Mouse (Mus musculus): ENCODE measurements at regions not wholly inside any gene's neighbourhood (a gene's known extent, or its start where the extent isn't known, plus 50 kb on each side); places are given as distances from the start of the nearest gene placed in this dataset.

- Histone ChIP-seq H3K9ac (ENCODE audit: low read depth, low read length, severe bottlenecking) (no peak overlapping the region), H3K27ac (replicated peaks; ENCODE audit: low read depth, low read length) (no peak overlapping the region), H3K4me3 (replicated peaks; ENCODE audit: low read length) (no peak overlapping the region), H3K27me3 (ENCODE audit: control insufficient read depth, insufficient read depth, low read length) (no peaks in the 10 kb centered on the region), H3K4me2 (replicated peaks; ENCODE audit: low read depth, low read length, severe bottlenecking) (no peak overlapping the region), H3K36me3 (ENCODE audit: control insufficient read depth, insufficient read depth, low read length) (no peaks in the 10 kb centered on the region), H3K4me1 (ENCODE audit: control insufficient read depth, insufficient read depth, low read length) (no peaks in the 10 kb centered on the region), H3K9me3 (ENCODE audit: control insufficient read depth, low read length) (no peaks in the 10 kb centered on the region)
- no peak for ATAC-seq (ENCODE audit: low FRiP score, low read depth)
- 90% methylated on average over 9 of the region's 9 CpGs for WGBS
- DNase-seq (ENCODE audit: low spot score) = no peak
- no peak for TF ChIP-seq POLR2A (IDR thresholded peaks at IDR 0.05; ENCODE audit: borderline replicate concordance, extremely low read depth, insufficient read depth, insufficient read length)
These were observed 134.6 kb upstream of the Thbs1 start for GRCm38 (mm10) chr2:117977033-117977432.

DNA sequence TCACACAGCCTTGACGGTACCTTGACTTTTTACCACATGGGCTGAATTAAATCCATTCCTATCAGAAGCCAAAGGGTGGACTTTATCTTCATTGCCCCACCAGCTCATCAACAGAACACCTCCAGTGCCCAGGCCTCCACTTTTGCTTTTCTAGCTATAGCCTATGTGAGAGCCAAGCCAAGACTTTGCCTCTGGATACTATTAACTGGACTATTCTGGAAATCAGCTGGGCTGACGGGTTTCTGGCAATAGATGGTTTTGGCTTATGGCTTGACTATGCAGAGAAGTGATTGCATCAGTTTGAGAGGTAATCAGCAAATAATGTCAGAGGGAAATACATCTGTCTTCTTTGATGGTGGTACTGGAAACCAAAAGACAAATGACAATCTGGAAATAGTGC is 130.8 kb upstream of the Thbs1 start:
- no peak for TF ChIP-seq POLR2A (IDR thresholded peaks at IDR 0.05; ENCODE audit: borderline replicate concordance, extremely low read depth, insufficient read depth, insufficient read length)
- DNase-seq (ENCODE audit: low spot score) = no peak
- no peaks in the 10 kb centered on the region for H3K9me3 ChIP-seq (ENCODE audit: control insufficient read depth, low read length)
- ATAC-seq (ENCODE audit: low FRiP score, low read depth) = no peak
- H3K36me3 ChIP-seq (ENCODE audit: control insufficient read depth, insufficient read depth, low read length) = no peaks in the 10 kb centered on the region
- no peak overlapping the region for H3K4me3 ChIP-seq (replicated peaks; ENCODE audit: low read length)
- no peak overlapping the region for H3K9ac ChIP-seq (ENCODE audit: low read depth, low read length, severe bottlenecking)
- no peaks in the 10 kb centered on the region for H3K4me1 ChIP-seq (ENCODE audit: control insufficient read depth, insufficient read depth, low read length)
- H3K27me3 ChIP-seq (ENCODE audit: control insufficient read depth, insufficient read depth, low read length) = no peaks in the 10 kb centered on the region
- H3K4me2 ChIP-seq (replicated peaks; ENCODE audit: low read depth, low read length, severe bottlenecking) = no peak overlapping the region
- no peak overlapping the region for H3K27ac ChIP-seq (replicated peaks; ENCODE audit: low read depth, low read length)
- 69% methylated on average over 2 of the region's 2 CpGs for WGBS

GRCm38 (mm10) chr2:117984569-117984968 is 127.1 kb upstream of the Thbs1 start:
- WGBS = 85% methylated on average over 5 of the region's 5 CpGs
- Histone ChIP-seq H3K36me3 (ENCODE audit: control insufficient read depth, insufficient read depth, low read length) (no peaks in the 10 kb centered on the region), H3K27me3 (ENCODE audit: control insufficient read depth, insufficient read depth, low read length) (no peaks in the 10 kb centered on the region), H3K27ac (replicated peaks; ENCODE audit: low read depth, low read length) (no peak overlapping the region), H3K4me1 (ENCODE audit: control insufficient read depth, insufficient read depth, low read length) (0 out of 2 replicates have a peak, but pooled peaks cover 5% of the 10 kb centered on the region), H3K4me3 (replicated peaks; ENCODE audit: low read length) (no peak overlapping the region), H3K4me2 (replicated peaks; ENCODE audit: low read depth, low read length, severe bottlenecking) (no peak overlapping the region), H3K9ac (ENCODE audit: low read depth, low read length, severe bottlenecking) (no peak overlapping the region), H3K9me3 (ENCODE audit: control insufficient read depth, low read length) (no peaks in the 10 kb centered on the region)
- no peak for DNase-seq (ENCODE audit: low spot score)
- no peak for TF ChIP-seq POLR2A (IDR thresholded peaks at IDR 0.05; ENCODE audit: borderline replicate concordance, extremely low read depth, insufficient read depth, insufficient read length)
- ATAC-seq (ENCODE audit: low FRiP score, low read depth) = no peak

- no peaks in the 10 kb centered on the region for H3K36me3 ChIP-seq (ENCODE audit: control insufficient read depth, insufficient read depth, low read length)
- no peak for DNase-seq (ENCODE audit: low spot score)
These were observed 124.1 kb upstream of the Thbs1 start for GRCm38 (mm10) chr2:117987426-117988215.

DNA sequence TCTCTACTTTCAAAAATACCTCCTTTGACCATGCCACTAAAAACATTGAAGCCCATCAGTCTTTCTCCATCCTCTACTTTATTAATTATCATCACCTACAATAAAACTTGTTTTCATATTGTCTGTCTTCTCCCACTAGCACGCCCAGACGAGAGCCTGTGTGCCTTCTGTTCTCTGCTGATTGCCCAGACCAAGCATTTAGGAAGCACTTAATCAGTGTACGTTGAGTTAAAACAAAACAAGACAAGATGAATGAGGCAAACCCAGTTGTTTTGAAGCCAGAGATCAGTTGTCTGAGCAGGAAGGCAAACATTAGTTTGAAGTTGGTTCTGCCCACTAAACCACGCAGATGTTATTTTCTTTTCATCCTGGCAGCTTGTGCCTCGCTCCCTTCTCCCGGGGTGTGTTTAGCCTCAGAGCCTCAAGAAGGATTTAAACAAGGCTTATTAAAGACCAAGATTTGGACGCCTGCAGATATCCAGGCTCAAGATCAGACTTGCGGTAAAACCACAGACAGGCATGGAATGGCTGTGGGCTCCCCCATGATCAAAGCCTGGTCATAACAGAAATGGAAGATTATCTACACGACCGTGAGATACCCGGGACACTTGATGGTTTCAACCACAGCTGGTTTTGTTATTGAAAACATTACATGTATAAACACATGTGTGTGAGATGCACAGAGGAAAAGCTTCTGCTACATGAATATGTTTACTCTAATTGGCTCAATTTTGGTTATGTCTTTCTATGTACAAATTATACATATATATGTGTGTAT is 123.1 kb upstream of the Thbs1 start:
- Histone ChIP-seq H3K9me3 (ENCODE audit: control insufficient read depth, low read length) (no peaks in the 10 kb centered on the region), H3K36me3 (ENCODE audit: control insufficient read depth, insufficient read depth, low read length) (no peaks in the 10 kb centered on the region), H3K9ac (ENCODE audit: low read depth, low read length, severe bottlenecking) (no peak overlapping the region), H3K27ac (replicated peaks; ENCODE audit: low read depth, low read length) (no peak overlapping the region), H3K27me3 (ENCODE audit: control insufficient read depth, insufficient read depth, low read length) (no peaks in the 10 kb centered on the region), H3K4me2 (replicated peaks; ENCODE audit: low read depth, low read length, severe bottlenecking) (no peak overlapping the region), H3K4me1 (ENCODE audit: control insufficient read depth, insufficient read depth, low read length) (0 out of 2 replicates have a peak, but pooled peaks cover 5% of the 10 kb centered on the region), H3K4me3 (replicated peaks; ENCODE audit: low read length) (no peak overlapping the region)
- TF ChIP-seq POLR2A (IDR thresholded peaks at IDR 0.05; ENCODE audit: borderline replicate concordance, extremely low read depth, insufficient read depth, insufficient read length) = no peak
- ATAC-seq (ENCODE audit: low FRiP score, low read depth) = no peak
- DNase-seq (ENCODE audit: low spot score) = no peak
- WGBS = 18% methylated on average over 11 of the region's 11 CpGs

More at GRCm38 (mm10) chr2:117987426-117988215, 124.1 kb upstream of the Thbs1 start:
- H3K4me2 ChIP-seq (replicated peaks; ENCODE audit: low read depth, low read length, severe bottlenecking) = no peak overlapping the region
- no peak overlapping the region for H3K27ac ChIP-seq (replicated peaks; ENCODE audit: low read depth, low read length)
- no peak for ATAC-seq (ENCODE audit: low FRiP score, low read depth)
- no peaks in the 10 kb centered on the region for H3K9me3 ChIP-seq (ENCODE audit: control insufficient read depth, low read length)
- WGBS = 74% methylated on average over 10 of the region's 10 CpGs
- H3K9ac ChIP-seq (ENCODE audit: low read depth, low read length, severe bottlenecking) = no peak overlapping the region
- no peak for TF ChIP-seq POLR2A (IDR thresholded peaks at IDR 0.05; ENCODE audit: borderline replicate concordance, extremely low read depth, insufficient read depth, insufficient read length)
- H3K4me3 ChIP-seq (replicated peaks; ENCODE audit: low read length) = no peak overlapping the region
- H3K27me3 ChIP-seq (ENCODE audit: control insufficient read depth, insufficient read depth, low read length) = no peaks in the 10 kb centered on the region
- 0 out of 2 replicates have a peak, but pooled peaks cover 5% of the 10 kb centered on the region for H3K4me1 ChIP-seq (ENCODE audit: control insufficient read depth, insufficient read depth, low read length)
